Mouse (Mus musculus) gastrocnemius, adult 2 months (tissue): ENCODE data around the gene Naip5. TPM values are rescaled to one million over a fixed set of nuclear protein-coding genes. Genes with fewer than 3 reads are reported as not detected.

Experiments used
- total RNA-seq, 2 experiments: library from RNA; stranded (reverse); gene quantifications; 2 replicates each; pipeline ENCODE4 v1.2.3; 2021

Naip5 gene
- total RNA-seq, 2 experiments from 2014 or later = 0.06 TPM; not detected in 1

Other genes with a start within 250 kb of the Naip5 start
- 10 to 100 TPM; 30.4 to 42.8 TPM for gene Mccc2, start 230.7 kb downstream of the Naip5 start, total RNA-seq
- 10 to 100 TPM; 16.4 to 20.0 TPM for gene Bdp1, start 142.3 kb downstream of the Naip5 start, total RNA-seq
- gene Serf1, start 138.3 kb downstream of the Naip5 start, total RNA-seq = 1 to 10 TPM; 7.6 to 8.7 TPM
- 10 to 100 TPM; 13.1 to 15.6 TPM for gene Smn1, start 121.5 kb downstream of the Naip5 start, total RNA-seq
- gene Naip2, start 44.2 kb downstream of the Naip5 start, total RNA-seq = under 1 TPM; 0.10 to 0.17 TPM
- under 1 TPM; 0.03 to 0.08 TPM for gene Naip6, start 71.4 kb upstream of the Naip5 start, total RNA-seq
- gene Naip1, start 206.5 kb upstream of the Naip5 start, total RNA-seq = not detected
- 10 to 100 TPM; 20.7 to 22.4 TPM for gene Gtf2h2, start 246.3 kb upstream of the Naip5 start, total RNA-seq